Mouse (Mus musculus): ENCODE data around the gene Ctcf.

DNA sequence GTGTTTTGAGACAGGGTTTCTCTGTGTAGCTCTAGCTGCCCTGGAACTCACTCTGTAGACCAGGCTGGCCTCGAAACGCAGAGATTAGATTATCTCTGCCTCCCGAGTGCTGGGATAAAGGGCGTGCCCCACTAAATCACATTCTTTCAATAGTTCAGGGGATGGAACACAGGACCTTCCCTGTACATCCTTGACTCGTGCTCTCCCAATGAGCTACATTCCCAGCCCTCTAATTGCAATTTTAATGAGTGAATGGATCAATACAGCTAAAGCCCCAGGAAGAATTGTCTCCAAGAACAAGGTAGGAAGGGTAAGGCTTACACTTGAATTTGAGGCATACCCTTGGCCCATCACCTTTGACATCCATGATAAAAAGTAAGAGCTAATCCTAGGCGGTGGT is 37.6 kb upstream of the Ctcf start:
- no peak for TF ChIP-seq CTCF (IDR thresholded peaks at IDR 0.05; ENCODE audit: low read depth, low read length)
- TF ChIP-seq POLR2A (IDR thresholded peaks at IDR 0.05; ENCODE audit: extremely low read depth, insufficient read depth, low read length) = no peak
